Mouse (Mus musculus): Measurements from ENCODE around the gene Dab1. TPM values are rescaled to one million over a fixed set of nuclear protein-coding genes. Genes with fewer than 3 reads are reported as not detected.

Dab1 gene
- polyA plus RNA-seq, 1 experiment from 2014 or later, result 105 TPM

- 83% methylated on average over 7 of the region's 7 CpGs for WGBS
- no peaks in the 10 kb centered on the region for H3K36me3 ChIP-seq (ENCODE audit: poor library complexity, severe bottlenecking)
- H3K4me2 ChIP-seq, result no peak overlapping the region
- H3K9me3 ChIP-seq (replicated peaks), result no peaks in the 10 kb centered on the region
- no peaks in the 10 kb centered on the region for H3K27me3 ChIP-seq
- ATAC-seq, result no peak
- H3K27ac ChIP-seq, result no peak overlapping the region
- peaks cover 15% of the 10 kb centered on the region for H3K4me1 ChIP-seq
- no peak overlapping the region for H3K4me3 ChIP-seq
- H3K9ac ChIP-seq, result no peak overlapping the region
These were observed 225.5 kb downstream of the Dab1 start for GRCm38 (mm10) chr4:103844635-103845034.

- Histone ChIP-seq H3K4me1 (peaks cover 10% of the 10 kb centered on the region; the same call in 1 of the 2 replicates), H3K9me3 (replicated peaks) (no peaks in the 10 kb centered on the region), H3K27ac (no peak overlapping the region), H3K4me2 (no peak overlapping the region), H3K9ac (no peak overlapping the region), H3K36me3 (ENCODE audit: poor library complexity, severe bottlenecking) (no peaks in the 10 kb centered on the region), H3K27me3 (no peaks in the 10 kb centered on the region), H3K4me3 (no peak overlapping the region)
- whole genome bisulfite sequencing, result 22% methylated on average over 1 of the region's 1 CpGs
- no peak for ATAC-seq
These were observed 238.0 kb downstream of the Dab1 start for GRCm38 (mm10) chr4:103857173-103857572.

GRCm38 (mm10) chr4:103875564-103875963, 256.4 kb downstream of the Dab1 start:
- no peak overlapping the region for H3K4me2 ChIP-seq
- H3K27me3 ChIP-seq, result no peaks in the 10 kb centered on the region
- H3K9me3 ChIP-seq (replicated peaks), result no peaks in the 10 kb centered on the region
- 41% methylated on average over 3 of the region's 3 CpGs for WGBS
- no peak for ATAC-seq
- H3K9ac ChIP-seq, result no peak overlapping the region
- peaks cover 6% of the 10 kb centered on the region; the same call in 1 of the 2 replicates for H3K4me1 ChIP-seq
- no peaks in the 10 kb centered on the region for H3K36me3 ChIP-seq (ENCODE audit: poor library complexity, severe bottlenecking)
- no peak overlapping the region for H3K27ac ChIP-seq
- no peak overlapping the region for H3K4me3 ChIP-seq

GRCm38 (mm10) chr4:103878841-103879240, 259.7 kb downstream of the Dab1 start:
- 77% methylated on average over 4 of the region's 4 CpGs for WGBS
- no peak for ATAC-seq
- H3K4me1 ChIP-seq, result peaks cover 15% of the 10 kb centered on the region
- H3K9me3 ChIP-seq (replicated peaks), result no peaks in the 10 kb centered on the region
- no peak overlapping the region for H3K4me2 ChIP-seq
- H3K4me3 ChIP-seq, result no peak overlapping the region
- H3K27me3 ChIP-seq, result no peaks in the 10 kb centered on the region
- H3K36me3 ChIP-seq (ENCODE audit: poor library complexity, severe bottlenecking), result no peaks in the 10 kb centered on the region
- no peak overlapping the region for H3K9ac ChIP-seq
- no peak overlapping the region for H3K27ac ChIP-seq

GRCm38 (mm10) chr4:103881641-103882040, 262.5 kb downstream of the Dab1 start:
- peak; percentile 94 for ATAC-seq
- 21% methylated on average over 3 of the region's 3 CpGs for WGBS
- Histone ChIP-seq H3K4me3 (no peak overlapping the region), H3K27ac (peak overlapping the region; percentile 58), H3K4me1 (peaks cover 15% of the 10 kb centered on the region), H3K9ac (no peak overlapping the region), H3K9me3 (replicated peaks) (no peaks in the 10 kb centered on the region), H3K4me2 (no peak overlapping the region), H3K27me3 (no peaks in the 10 kb centered on the region), H3K36me3 (ENCODE audit: poor library complexity, severe bottlenecking) (no peaks in the 10 kb centered on the region)

GRCm38 (mm10) chr4:103888086-103888485, 268.9 kb downstream of the Dab1 start:
- Histone ChIP-seq H3K27me3 (no peaks in the 10 kb centered on the region), H3K9ac (no peak overlapping the region), H3K4me3 (no peak overlapping the region), H3K9me3 (replicated peaks) (no peaks in the 10 kb centered on the region), H3K4me2 (no peak overlapping the region), H3K4me1 (no peaks in the 10 kb centered on the region), H3K27ac (no peak overlapping the region), H3K36me3 (ENCODE audit: poor library complexity, severe bottlenecking) (no peaks in the 10 kb centered on the region)
- 68% methylated on average over 2 of the region's 2 CpGs for WGBS
- ATAC-seq, result no peak

- no peaks in the 10 kb centered on the region for H3K9me3 ChIP-seq (replicated peaks)
- no peaks in the 10 kb centered on the region for H3K36me3 ChIP-seq (ENCODE audit: poor library complexity, severe bottlenecking)
- no peak overlapping the region for H3K9ac ChIP-seq
- WGBS, result 94% methylated on average over 3 of the region's 3 CpGs
- no peaks in the 10 kb centered on the region for H3K4me1 ChIP-seq
- H3K4me3 ChIP-seq, result no peak overlapping the region
- no peak overlapping the region for H3K27ac ChIP-seq
- H3K4me2 ChIP-seq, result no peak overlapping the region
- no peaks in the 10 kb centered on the region for H3K27me3 ChIP-seq
- ATAC-seq, result no peak
These were observed 270.0 kb downstream of the Dab1 start for GRCm38 (mm10) chr4:103889110-103889509.

- H3K9me3 ChIP-seq (replicated peaks), result no peaks in the 10 kb centered on the region
- H3K4me2 ChIP-seq, result no peak overlapping the region
- no peak for ATAC-seq
- no peaks in the 10 kb centered on the region; the same call in 1 of the 2 replicates for H3K4me1 ChIP-seq
- no peaks in the 10 kb centered on the region for H3K36me3 ChIP-seq (ENCODE audit: poor library complexity, severe bottlenecking)
- no peaks in the 10 kb centered on the region for H3K27me3 ChIP-seq
- WGBS, result 84% methylated on average over 4 of the region's 4 CpGs
- no peak overlapping the region for H3K4me3 ChIP-seq
- no peak overlapping the region for H3K27ac ChIP-seq
- H3K9ac ChIP-seq, result no peak overlapping the region
These were observed 277.6 kb downstream of the Dab1 start for GRCm38 (mm10) chr4:103896806-103897205.

- H3K27ac ChIP-seq, result no peak overlapping the region
- H3K4me3 ChIP-seq, result no peak overlapping the region
- no peak for ATAC-seq
These were observed 278.5 kb downstream of the Dab1 start for GRCm38 (mm10) chr4:103897702-103898101.

GRCm38 (mm10) chr4:103911441-103911840, 292.3 kb downstream of the Dab1 start:
- no peak overlapping the region for H3K4me2 ChIP-seq
- 56% methylated on average over 4 of the region's 4 CpGs for WGBS

More at GRCm38 (mm10) chr4:103897702-103898101, 278.5 kb downstream of the Dab1 start:
- Histone ChIP-seq H3K4me1 (no peaks in the 10 kb centered on the region; the same call in 1 of the 2 replicates), H3K4me2 (no peak overlapping the region), H3K9ac (no peak overlapping the region), H3K27me3 (no peaks in the 10 kb centered on the region), H3K9me3 (replicated peaks) (no peaks in the 10 kb centered on the region), H3K36me3 (ENCODE audit: poor library complexity, severe bottlenecking) (no peaks in the 10 kb centered on the region)
- WGBS, result 48% methylated on average over 6 of the region's 6 CpGs

GRCm38 (mm10) chr4:103912071-103912470, 292.9 kb downstream of the Dab1 start:
- Histone ChIP-seq H3K27ac (no peak overlapping the region), H3K36me3 (ENCODE audit: poor library complexity, severe bottlenecking) (no peaks in the 10 kb centered on the region), H3K9me3 (replicated peaks) (no peaks in the 10 kb centered on the region), H3K4me3 (no peak overlapping the region), H3K9ac (no peak overlapping the region), H3K4me2 (no peak overlapping the region), H3K4me1 (no peaks in the 10 kb centered on the region), H3K27me3 (no peaks in the 10 kb centered on the region)
- ATAC-seq, result no peak
- WGBS, result 85% methylated on average over 6 of the region's 6 CpGs

More at GRCm38 (mm10) chr4:103911441-103911840, 292.3 kb downstream of the Dab1 start:
- Histone ChIP-seq H3K27ac (no peak overlapping the region), H3K4me3 (no peak overlapping the region), H3K9me3 (replicated peaks) (no peaks in the 10 kb centered on the region), H3K36me3 (ENCODE audit: poor library complexity, severe bottlenecking) (no peaks in the 10 kb centered on the region), H3K4me1 (no peaks in the 10 kb centered on the region), H3K9ac (no peak overlapping the region), H3K27me3 (no peaks in the 10 kb centered on the region)
- no peak for ATAC-seq

- H3K27ac ChIP-seq, result peak overlapping the region; percentile 66
- peaks cover 26% of the 10 kb centered on the region for H3K4me1 ChIP-seq
- no peaks in the 10 kb centered on the region for H3K27me3 ChIP-seq
- no peak overlapping the region for H3K9ac ChIP-seq
- no peaks in the 10 kb centered on the region for H3K36me3 ChIP-seq (ENCODE audit: poor library complexity, severe bottlenecking)
- no peak overlapping the region for H3K4me2 ChIP-seq
- H3K4me3 ChIP-seq, result no peak overlapping the region
- no peaks in the 10 kb centered on the region for H3K9me3 ChIP-seq (replicated peaks)
- ATAC-seq, result peak; percentile 85
- 28% methylated on average over 3 of the region's 3 CpGs for WGBS
These were observed 303.3 kb downstream of the Dab1 start for GRCm38 (mm10) chr4:103922431-103922931.

GRCm38 (mm10) chr4:103926682-103927081, 307.5 kb downstream of the Dab1 start:
- no peak for ATAC-seq
- no peak overlapping the region for H3K27ac ChIP-seq
- no peak overlapping the region for H3K4me2 ChIP-seq
- H3K36me3 ChIP-seq (ENCODE audit: poor library complexity, severe bottlenecking), result no peaks in the 10 kb centered on the region
- no peak overlapping the region for H3K4me3 ChIP-seq
- H3K9ac ChIP-seq, result no peak overlapping the region
- peaks cover 30% of the 10 kb centered on the region for H3K4me1 ChIP-seq
- 50% methylated on average over 5 of the region's 5 CpGs for WGBS
- no peaks in the 10 kb centered on the region for H3K27me3 ChIP-seq
- no peaks in the 10 kb centered on the region for H3K9me3 ChIP-seq (replicated peaks)

Data from forebrain, embryonic 13.5 days (tissue).